Mouse (Mus musculus) neural tube, embryonic 11.5 days (tissue): ENCODE results near the gene Sacs. TPM values are rescaled to one million over a fixed set of nuclear protein-coding genes. Genes with fewer than 3 reads are reported as not detected.
A peak's percentile ranks its signal among the peaks of the same experiment; 100 is the strongest.

Source experiments
- ATAC-seq: fragments of 200-750 bp; cut with Nextera tagmentation; 2 replicates; pipeline ENCODE4 v1.8.0; 2017; ENCODE audit warnings: moderate number of reproducible peaks, mild to moderate bottlenecking, moderate TSS enrichment, moderate library complexity; ENCODE audit not compliant: insufficient read depth, low FRiP score, low TSS enrichment
- DNase-seq: peaks from one replicate; pipeline ENCODE4 v3.0.0-alpha.2; 2015; ENCODE audit warnings: low spot score
- H3K27ac ChIP-seq: fragments of 300-500 bp; sonication (generic); 2 replicates; pipeline ENCODE4 v1.5.1; 2014; ENCODE audit warnings: low read depth, mild to moderate bottlenecking, low read length
- H3K27me3 ChIP-seq: fragments of 300-500 bp; sonication (generic); 2 replicates; pipeline ENCODE4 v1.6.1; 2014; ENCODE audit warnings: mild to moderate bottlenecking, low read length, mixed read lengths; ENCODE audit not compliant: control insufficient read depth, insufficient read depth
- H3K36me3 ChIP-seq: fragments of 300-500 bp; sonication (generic); 2 replicates; pipeline ENCODE4 v1.6.1; 2014; ENCODE audit warnings: mild to moderate bottlenecking, low read length, moderate library complexity, mixed read lengths; ENCODE audit not compliant: control insufficient read depth, insufficient read depth
- H3K4me1 ChIP-seq: fragments of 300-500 bp; sonication (generic); 2 replicates; pipeline ENCODE4 v1.6.1; 2014; ENCODE audit warnings: low read length, mixed read lengths; ENCODE audit not compliant: control insufficient read depth, insufficient read depth
- H3K4me2 ChIP-seq: fragments of 300-500 bp; sonication (generic); 2 replicates; pipeline ENCODE4 v1.6.1; 2014; ENCODE audit warnings: low read depth, mild to moderate bottlenecking, moderate library complexity
- H3K4me3 ChIP-seq: fragments of 300-500 bp; sonication (generic); 2 replicates; pipeline ENCODE4 v1.5.1; 2014; ENCODE audit warnings: low read depth, low read length
- H3K9ac ChIP-seq: fragments of 300-500 bp; sonication (generic); 2 replicates; pipeline ENCODE4 v1.6.1; 2014; ENCODE audit warnings: mild to moderate bottlenecking, low read length
- H3K9me3 ChIP-seq: fragments of 300-500 bp; sonication (generic); 2 replicates; pipeline ENCODE4 v1.6.1; 2016; ENCODE audit warnings: low read length; ENCODE audit not compliant: control insufficient read depth
- WGBS: fragments of 180-500 bp; shearing (Covaris S2); extraction: QIAGEN DNeasy Blood & Tissue Kit; methylation state at CpG from one replicate; pipeline ENCODE4 v1.1.7; 2014; 5-methylcytosine and 5-hydroxymethylcytosine counted together
- polyA plus RNA-seq: library from polyadenylated mRNA; unstranded; fragments of >200 nt; fragmentation: Nextera tagmentation; extraction: Ambion mirVana; gene quantifications from 2 replicates; pipeline ENCODE4 v1.2.1, GENCODE M21; 2014

Sacs gene
- polyA plus RNA-seq, 1 experiment from 2014 or later, result 5.3 TPM

DNA sequence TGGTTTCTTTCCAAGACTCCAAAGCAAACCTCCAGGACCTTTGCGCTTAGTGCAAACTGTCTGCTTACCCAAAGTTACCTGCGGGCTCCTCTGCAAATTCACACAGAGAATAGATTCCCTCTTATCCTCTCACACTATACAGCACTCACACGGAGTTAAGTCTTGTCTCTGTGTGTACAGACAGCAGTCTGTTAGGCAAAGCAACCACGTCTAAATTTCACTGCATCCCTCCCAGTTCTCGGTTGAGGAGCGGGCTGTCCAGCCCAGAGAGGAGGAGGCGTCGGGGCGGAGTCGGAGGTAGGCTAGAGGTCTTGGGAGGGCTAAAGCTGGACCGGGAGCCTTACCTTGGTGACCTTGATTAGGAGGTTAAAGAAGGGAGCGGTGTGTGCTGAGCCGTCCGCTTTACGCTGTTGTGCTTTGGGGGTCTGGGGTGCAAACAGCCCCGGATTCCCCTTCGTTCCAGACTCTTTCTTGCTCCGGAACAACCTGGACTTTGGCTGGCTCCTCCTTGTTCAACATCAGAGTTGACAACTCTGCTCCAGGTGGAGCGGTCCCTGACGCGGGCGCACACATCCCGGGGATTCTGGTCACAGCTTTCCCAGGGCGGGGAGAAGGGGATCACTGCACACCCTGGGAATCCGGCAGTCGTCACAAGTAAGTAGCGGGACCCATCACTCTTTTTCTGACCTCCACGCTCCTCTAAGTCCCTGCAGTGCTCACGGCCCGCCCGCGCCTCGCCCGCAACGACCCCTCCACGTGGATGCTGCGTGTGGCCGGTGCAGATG, 136.3 kb downstream of the Sacs start:
- Histone ChIP-seq H3K4me1 (0 out of 2 replicates have a peak, but pooled peaks cover 2% of the 10 kb centered on the region), H3K4me3 (peak overlapping the region; percentile 16; the same call in 1 of the 2 replicates), H3K9me3 (no peaks in the 10 kb centered on the region), H3K36me3 (no peaks in the 10 kb centered on the region), H3K4me2 (peak overlapping the region; percentile 28; the same call in 1 of the 2 replicates), H3K27ac (no peak overlapping the region), H3K9ac (no peak overlapping the region), H3K27me3 (peaks cover 19% of the 10 kb centered on the region)
- ATAC-seq, result no peak
- no peak for DNase-seq
- WGBS, result 12% methylated on average over 38 of the region's 38 CpGs

DNA sequence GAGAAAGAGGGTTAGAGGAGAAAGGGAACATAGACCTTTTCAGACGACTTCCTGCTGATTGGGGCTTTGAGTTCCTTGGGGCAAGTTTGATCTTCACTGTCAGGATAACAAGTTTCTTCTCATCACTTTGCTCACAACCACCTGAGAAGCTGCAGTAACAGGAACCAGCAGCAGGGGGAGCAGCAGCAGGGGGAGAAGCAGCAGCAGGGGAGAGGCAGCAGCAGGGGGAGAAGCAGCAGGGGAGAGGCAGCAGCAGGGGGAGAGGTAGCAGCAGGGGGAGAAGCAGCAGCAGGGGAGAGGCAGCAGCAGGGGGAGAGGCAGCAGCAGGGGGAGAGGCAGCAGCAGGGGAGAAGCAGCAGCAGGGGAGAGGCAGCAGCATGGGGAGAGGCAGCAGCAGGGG, 139.0 kb downstream of the Sacs start:
- Histone ChIP-seq H3K9me3 (no peaks in the 10 kb centered on the region), H3K4me3 (no peak overlapping the region), H3K4me2 (no peak overlapping the region), H3K36me3 (no peaks in the 10 kb centered on the region), H3K4me1 (0 out of 2 replicates have a peak, but pooled peaks cover 2% of the 10 kb centered on the region), H3K27me3 (peaks cover 19% of the 10 kb centered on the region), H3K9ac (no peak overlapping the region), H3K27ac (no peak overlapping the region)
- 60% methylated on average over 1 of the region's 1 CpGs for WGBS
- no peak for ATAC-seq
- DNase-seq, result peak; percentile 54

DNA sequence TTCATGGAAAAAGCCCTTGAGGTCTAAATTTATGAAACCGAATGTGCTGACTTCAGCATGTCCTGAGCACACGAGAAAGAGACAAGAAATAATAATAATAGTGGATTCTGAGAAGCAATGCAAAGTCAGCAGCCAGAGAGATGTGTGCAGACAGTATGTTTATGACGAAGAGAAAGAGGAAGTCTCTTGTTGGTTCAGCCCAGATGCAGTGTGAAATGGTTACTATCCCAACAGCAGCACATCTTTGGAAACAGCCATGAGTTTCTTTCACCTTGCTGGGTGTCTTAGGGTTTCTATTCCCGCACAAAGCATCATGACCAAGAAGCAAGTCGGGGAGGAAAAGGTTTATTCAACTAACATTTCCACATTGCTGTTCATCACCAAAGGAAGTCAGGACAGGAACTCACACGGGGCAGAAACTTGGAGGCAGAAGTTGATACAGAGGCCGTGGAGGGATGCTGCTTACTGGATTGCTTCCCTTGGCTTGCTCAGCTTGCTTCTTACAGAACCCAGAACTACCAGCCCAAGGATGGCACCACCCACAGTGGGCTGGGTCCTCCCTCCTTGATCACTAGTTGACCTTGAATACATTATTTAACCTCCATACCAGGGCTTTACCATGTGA, 140.5 kb downstream of the Sacs start:
- peaks cover 19% of the 10 kb centered on the region for H3K27me3 ChIP-seq
- no peaks in the 10 kb centered on the region for H3K9me3 ChIP-seq
- H3K4me3 ChIP-seq, result no peak overlapping the region
- H3K4me1 ChIP-seq, result 0 out of 2 replicates have a peak, but pooled peaks cover 2% of the 10 kb centered on the region
- no peak for ATAC-seq
- no peak overlapping the region for H3K27ac ChIP-seq
- H3K36me3 ChIP-seq, result no peaks in the 10 kb centered on the region
- H3K9ac ChIP-seq, result no peak overlapping the region
- no peak overlapping the region for H3K4me2 ChIP-seq
- WGBS, result 85% methylated on average over 7 of the region's 7 CpGs
- DNase-seq, result no peak

GRCm38 (mm10) chr14:61288606-61289286, 150.5 kb downstream of the Sacs start:
- H3K9ac ChIP-seq, result no peak overlapping the region
- ATAC-seq (no peak), DNase-seq (no peak)
- H3K9me3 ChIP-seq, result no peaks in the 10 kb centered on the region
- no peak overlapping the region for H3K4me3 ChIP-seq
- no peak overlapping the region for H3K4me2 ChIP-seq
- H3K4me1 ChIP-seq, result no peaks in the 10 kb centered on the region
- no peak overlapping the region for H3K27ac ChIP-seq
- H3K36me3 ChIP-seq, result no peaks in the 10 kb centered on the region
- 76% methylated on average over 19 of the region's 19 CpGs for WGBS
- H3K27me3 ChIP-seq, result no peaks in the 10 kb centered on the region

Other genes with a start within 250 kb of the Sacs start
- gene Tnfrsf19, start 92.0 kb upstream of the Sacs start, polyA plus RNA-seq, result 50.6 and 53.8 TPM in 2 replicates
- gene Sgcg, start 120.0 kb downstream of the Sacs start, polyA plus RNA-seq, result 1.1 and 2.0 TPM in 2 replicates
- 0.22 and 0.56 TPM in 2 replicates for gene Arl11, start 171.3 kb downstream of the Sacs start, polyA plus RNA-seq
- gene Ebpl, start 222.0 kb downstream of the Sacs start, polyA plus RNA-seq, result 8.5 and 9.2 TPM in 2 replicates